Mouse (Mus musculus): ENCODE results near the gene Erbb2.

DNA sequence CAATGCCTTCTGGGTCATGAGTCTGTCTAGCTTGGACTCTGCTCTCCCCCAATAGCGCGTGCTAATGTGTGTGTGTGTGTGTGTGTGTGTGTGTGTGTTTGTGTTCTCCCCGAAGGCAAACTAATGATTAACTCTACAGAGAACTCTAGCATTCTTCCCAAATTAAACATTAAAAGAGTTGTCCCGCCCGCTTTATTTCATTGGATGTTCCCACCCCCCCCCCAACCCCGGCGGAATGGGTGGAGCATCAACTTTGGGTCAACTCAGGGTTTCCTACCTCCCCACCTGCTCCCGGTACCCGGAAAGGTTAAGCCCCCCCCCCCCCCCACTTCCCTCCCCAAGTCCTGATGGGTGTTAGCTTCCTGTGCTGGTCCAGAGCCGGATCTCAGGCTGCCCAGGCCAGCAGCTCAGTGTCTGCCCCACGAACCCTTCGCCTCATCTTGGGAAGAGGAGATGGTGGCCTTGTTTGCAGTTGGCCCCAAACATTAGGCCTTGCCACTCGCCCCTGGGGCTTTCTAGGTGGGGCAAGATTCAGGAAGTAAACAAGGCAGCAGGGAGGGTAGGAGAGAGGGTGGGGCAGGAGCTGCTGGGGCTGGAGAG is 36.0 kb downstream of the Erbb2 start:
- TF ChIP-seq POLR2A (IDR thresholded peaks at IDR 0.05; ENCODE audit: low read depth, low read length) (no peak), CTCF (IDR thresholded peaks at IDR 0.05; ENCODE audit: extremely low read depth, insufficient read depth, insufficient read length, insufficient replicate concordance) (no peak)

All from spleen, adult 2 months (tissue).